Mouse (Mus musculus) kidney, postnatal 14 days (tissue): ENCODE measurements at regions not wholly inside any gene's neighbourhood (a gene's known extent, or its start where the extent isn't known, plus 50 kb on each side); places are given as distances from the start of the nearest gene placed in this dataset.

Source experiments
- DNase-seq: peaks from one replicate; pipeline ENCODE4 v3.0.0; 2022; ENCODE audit warnings: mixed read lengths

DNA sequence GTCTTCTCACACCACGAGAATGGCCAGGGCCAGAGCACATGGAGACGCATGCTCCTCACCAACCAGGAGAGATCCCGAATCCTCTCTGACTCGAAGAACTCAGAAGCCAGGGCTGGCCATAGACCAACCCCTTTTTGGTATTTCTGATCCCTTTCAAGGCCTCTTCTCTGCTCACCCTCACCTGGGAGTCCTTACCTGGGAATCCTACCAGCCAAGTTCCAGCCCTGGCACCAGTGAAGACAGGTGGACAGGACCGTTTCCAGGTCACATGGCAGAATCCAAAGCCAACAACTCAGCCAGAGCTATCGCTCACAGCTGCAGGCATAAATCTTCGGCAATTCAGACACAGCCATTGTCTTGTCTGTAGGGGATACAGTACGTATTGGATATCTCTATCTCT lies 626.2 kb upstream of the Fam19a5 start:
- no peak for DNase-seq

GRCm38 (mm10) chr15:86919704-86920103 lies 624.4 kb upstream of the Fam19a5 start:
- no peak for DNase-seq

DNA sequence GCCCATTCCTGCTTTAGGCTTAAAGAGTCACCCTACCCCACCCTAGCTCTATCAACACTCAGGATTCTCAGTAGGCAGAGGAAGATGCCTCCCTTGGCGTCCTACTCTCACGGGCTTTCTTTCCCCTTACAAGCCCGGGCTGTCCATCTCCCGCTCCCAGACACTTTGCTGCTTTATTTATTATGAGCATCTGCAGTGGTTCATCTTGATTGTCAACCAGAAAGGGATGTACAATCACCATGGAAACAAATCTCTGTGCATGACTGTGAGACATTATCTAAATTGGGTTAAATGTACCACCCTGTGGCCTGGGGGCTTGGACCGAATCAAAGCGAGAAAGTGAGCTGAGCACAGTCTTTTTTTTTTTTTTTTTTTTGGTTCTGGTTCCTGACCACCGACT lies 623.9 kb upstream of the Fam19a5 start:
- DNase-seq, result no peak

- DNase-seq, result no peak
Measured at GRCm38 (mm10) chr15:86921401-86921800, 622.7 kb upstream of the Fam19a5 start.

- DNase-seq, result no peak
Measured at GRCm38 (mm10) chr15:86925081-86925749, 618.9 kb upstream of the Fam19a5 start.

DNA sequence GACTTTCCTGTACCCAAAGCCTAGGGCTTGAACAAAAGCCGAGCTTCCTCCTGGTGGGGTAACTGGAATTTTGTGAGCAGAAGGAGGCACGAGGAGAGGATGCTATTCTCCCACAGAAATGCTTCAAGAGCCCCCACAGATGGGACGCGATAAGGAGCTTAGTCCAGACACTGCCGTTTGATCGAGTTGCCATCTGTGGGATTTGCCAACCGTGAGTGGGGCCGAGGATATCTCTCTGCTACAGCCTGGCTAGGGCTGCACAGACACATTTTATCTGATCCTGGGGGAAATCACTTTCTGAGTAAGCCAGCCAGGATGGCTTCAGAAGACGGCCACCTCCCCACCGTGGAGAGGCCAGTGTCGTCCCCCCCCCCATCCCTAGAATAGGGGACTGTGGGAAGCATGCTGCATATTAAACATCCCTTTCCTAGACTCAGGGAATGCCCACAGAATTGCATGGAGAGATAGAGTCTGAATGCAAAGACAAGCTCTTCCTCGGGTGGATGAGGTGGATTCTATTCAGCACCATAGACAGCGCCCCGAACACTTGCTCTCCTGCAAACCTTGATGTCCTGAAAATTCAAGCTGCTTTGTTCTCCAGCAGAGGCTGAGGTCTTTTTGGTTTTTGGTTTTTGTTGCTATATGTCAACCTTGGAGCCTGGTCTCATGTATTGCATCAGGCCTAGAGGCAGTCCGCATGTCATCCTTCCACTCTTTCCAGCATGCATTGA lies 611.6 kb upstream of the Fam19a5 start:
- DNase-seq, result peak; percentile 6

- no peak for DNase-seq
Measured at GRCm38 (mm10) chr15:86937364-86937763, 606.7 kb upstream of the Fam19a5 start.

- peak; percentile 2 for DNase-seq
Measured at GRCm38 (mm10) chr15:86944529-86944928, 599.6 kb upstream of the Fam19a5 start.

DNA sequence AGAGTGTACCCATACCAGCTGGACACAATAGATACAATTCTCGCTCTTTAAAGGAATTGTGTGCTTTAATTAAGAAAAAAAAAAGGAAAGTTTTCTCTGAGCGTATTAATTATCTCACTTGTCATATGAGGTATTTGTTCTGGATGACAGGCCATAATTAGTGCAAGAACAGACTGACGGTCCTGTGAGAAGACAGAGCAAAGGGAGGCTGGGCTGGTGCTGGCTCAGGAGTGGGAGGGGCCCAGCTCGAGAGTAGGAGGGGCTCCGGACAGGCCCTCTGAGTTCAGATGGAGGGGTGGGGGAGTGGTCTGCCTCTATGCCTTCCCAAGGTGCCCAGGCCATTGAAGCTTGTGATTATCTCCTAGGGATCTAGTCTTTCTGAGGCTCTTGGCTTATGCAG lies 591.5 kb upstream of the Fam19a5 start:
- no peak for DNase-seq

DNA sequence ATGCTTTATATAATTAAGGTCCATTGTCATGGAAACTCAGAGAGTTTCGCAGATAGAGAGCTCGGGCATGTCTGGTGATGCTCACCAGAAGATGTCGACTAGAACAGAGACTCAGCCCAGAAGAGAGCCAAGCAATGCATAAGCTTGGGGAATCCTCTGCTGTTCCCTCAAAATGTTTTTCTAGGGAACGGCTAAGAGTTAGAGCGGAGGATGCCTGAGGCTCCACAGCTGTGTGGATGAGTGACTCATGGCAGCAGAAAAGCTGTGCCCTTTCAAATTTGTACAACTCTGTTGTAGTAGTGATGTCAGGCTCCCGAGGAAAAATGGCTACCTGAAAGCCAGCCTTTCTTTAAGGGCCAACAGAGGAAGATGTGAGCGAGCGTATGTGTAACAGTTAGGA lies 586.2 kb upstream of the Fam19a5 start:
- no peak for DNase-seq

- no peak for DNase-seq
Measured at GRCm38 (mm10) chr15:86962921-86963320, 581.2 kb upstream of the Fam19a5 start.

DNA sequence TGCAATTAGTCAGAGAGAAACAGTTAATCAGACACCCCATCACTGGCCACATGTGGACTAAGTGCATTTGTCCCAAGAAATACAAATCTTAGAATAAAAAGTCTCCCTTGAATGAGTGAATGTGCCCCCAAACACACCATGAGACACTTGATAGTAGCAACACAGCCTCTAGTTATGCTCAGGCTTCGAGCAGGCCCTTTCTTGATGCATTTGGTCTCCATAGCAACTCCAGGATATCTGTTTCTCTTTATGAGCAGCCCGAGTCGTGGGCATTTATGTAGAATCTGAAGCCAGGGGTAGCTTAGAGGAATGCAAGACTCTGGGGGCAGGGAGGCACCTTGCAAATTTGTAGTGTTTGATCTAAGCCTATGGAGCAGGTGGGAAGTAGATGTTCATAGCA lies 580.6 kb upstream of the Fam19a5 start:
- DNase-seq, result no peak

DNA sequence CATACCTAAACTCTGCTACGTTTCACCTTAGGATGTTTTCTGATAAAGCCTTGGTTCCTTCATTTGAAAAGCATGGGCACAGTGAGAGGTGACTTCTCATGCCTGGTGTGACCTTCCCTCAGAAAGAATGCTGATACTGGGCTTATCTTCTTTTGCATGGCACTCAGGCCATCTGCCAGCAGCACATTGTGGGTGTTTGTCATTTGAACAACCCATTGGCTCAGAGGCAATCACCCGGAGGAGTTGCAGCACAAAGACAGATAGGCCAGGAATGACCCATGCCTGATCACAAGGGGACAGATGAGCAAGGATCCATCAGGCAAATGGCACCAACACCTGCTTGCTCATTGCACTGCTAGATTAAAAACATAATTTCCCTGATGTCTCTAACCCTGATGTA lies 572.7 kb upstream of the Fam19a5 start:
- no peak for DNase-seq

- DNase-seq, result no peak
Measured at GRCm38 (mm10) chr15:86996196-86996595, 547.9 kb upstream of the Fam19a5 start.

GRCm38 (mm10) chr15:87018978-87019377 lies 525.1 kb upstream of the Fam19a5 start:
- no peak for DNase-seq

DNA sequence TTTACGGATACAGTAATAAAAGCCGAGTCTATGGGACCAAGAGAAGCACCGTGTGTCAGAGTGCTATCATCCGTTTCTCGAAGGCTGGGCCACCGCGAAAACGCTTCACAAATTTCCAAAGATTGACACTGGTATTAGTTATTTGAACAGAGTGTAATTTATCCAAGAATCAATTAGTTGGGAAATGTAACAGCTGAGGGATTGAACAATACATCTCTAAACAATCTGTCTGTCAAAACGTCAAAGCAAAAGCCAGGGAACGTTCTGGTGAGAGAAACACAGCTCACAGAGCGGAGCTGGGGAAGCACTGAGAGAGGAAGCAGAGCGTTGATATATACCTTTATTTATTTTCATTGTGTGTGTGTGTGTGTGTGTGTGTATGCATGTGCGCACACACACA lies 498.1 kb upstream of the Fam19a5 start:
- no peak for DNase-seq

DNA sequence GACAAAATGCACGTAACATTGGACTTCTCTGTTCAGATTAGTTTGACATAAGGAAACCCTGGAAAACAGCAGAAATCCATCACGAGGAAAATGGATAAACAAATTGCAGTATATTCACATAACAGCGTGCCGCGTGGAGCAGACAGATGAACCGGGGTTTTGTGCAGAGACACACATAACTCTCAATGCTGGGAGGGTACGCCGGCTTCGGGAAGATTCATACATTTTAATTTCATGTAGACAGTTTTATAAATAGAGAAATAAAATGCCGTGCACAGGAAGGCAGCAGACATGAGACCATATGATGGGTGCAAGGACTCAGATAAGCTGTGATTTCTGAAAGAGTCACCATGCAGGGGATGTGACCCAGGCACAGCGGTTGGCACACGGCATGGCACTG lies 489.9 kb upstream of the Fam19a5 start:
- DNase-seq, result no peak

- no peak for DNase-seq
Measured at GRCm38 (mm10) chr15:87064890-87065289, 479.2 kb upstream of the Fam19a5 start.

- no peak for DNase-seq
Measured at GRCm38 (mm10) chr15:87068261-87068660, 475.8 kb upstream of the Fam19a5 start.

DNA sequence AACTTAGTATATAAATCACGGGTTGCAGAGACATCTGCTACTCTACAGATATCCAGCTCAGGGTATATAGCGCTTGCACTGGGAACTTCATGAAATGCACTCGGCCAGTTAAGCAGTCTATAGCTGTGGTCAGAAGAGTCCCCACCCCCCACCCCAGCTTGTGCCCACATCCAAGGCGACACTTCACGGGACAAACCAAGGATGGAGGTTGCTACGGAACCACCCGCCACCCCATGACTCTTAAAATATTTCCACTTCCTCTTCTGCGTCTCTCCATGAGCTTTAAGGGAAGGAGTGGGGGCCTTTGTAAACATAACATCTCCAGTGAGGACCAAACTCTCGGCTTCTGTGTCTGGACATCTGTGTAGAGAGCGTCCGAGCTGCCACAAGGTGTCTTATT lies 469.5 kb upstream of the Fam19a5 start:
- no peak for DNase-seq

- DNase-seq, result no peak
Measured at GRCm38 (mm10) chr15:87089827-87090226, 454.3 kb upstream of the Fam19a5 start.

- no peak for DNase-seq
Measured at GRCm38 (mm10) chr15:87091048-87091777, 452.9 kb upstream of the Fam19a5 start.

- no peak for DNase-seq
Measured at GRCm38 (mm10) chr15:87097206-87097605, 446.9 kb upstream of the Fam19a5 start.

DNA sequence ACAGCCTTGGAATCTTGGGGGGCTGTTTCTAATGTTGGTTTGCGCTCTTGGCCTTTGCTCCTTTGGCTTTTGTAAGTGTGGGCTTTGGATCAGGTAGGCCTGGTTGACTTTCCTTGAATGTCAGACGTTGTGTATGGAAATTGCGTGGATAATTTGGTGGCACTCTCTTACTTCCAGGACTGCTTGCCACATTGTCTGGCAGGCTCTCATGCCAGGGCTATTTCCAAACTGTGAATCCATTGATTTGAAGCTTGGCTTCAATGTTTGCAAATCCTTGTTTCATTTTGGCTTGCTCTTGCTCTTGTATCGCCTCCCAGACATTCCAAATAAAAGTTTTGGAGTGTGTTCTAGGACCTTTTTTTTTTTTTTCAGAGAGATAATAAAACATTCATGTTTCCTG lies 443.0 kb upstream of the Fam19a5 start:
- no peak for DNase-seq
